Mouse (Mus musculus): ENCODE measurements around the gene Rab11fip3. TPM values are rescaled to one million over a fixed set of nuclear protein-coding genes. Genes with fewer than 3 reads are reported as not detected.
"Not testable (repeated sequence)": the region's sequence is repeated elsewhere in the genome, so short reads cannot be mapped to it uniquely, and the experiment has no call there.

The Rab11fip3 gene
- polyA plus RNA-seq, 1 experiment from 2014 or later, result 43.1 TPM

DNA sequence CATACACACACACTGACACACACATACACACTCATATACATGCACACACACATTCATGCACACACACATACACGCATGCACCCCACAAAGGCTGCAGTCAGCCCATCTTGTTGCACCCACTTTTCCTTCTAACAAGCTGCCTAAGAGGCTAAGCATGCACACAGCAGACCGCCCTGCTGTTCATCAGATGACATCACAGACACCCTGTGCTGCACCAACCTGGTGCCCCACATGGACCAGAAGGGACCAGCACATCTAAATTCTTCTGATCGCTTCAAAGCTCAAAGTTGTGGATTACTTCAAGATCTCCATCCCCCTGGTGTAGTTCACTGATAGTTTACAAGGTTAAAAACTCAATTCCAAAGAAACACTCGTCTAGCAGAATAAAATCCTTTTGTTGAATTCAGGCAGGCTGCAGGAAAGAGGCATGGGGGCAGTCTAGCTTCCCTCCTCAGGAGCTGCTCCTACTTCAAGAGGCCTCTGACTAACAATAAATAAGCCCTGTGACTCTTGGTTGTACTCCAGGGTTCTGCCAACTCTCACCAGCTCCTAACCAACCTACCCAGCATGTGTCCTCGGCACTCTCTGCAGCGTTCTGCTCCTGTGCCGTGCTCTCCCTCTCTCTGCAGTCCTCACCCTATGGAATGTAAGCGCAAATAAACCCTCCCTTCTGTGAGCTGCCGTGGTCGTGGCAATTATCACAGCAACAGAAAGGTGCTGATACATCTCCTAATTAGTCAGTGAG, 22.9 kb downstream of the Rab11fip3 start:
- Histone ChIP-seq H3K4me2 (replicated peaks) (no peak overlapping the region), H3K27me3 (no peaks in the 10 kb centered on the region), H3K9ac (replicated peaks) (no peak overlapping the region), H3K9me3 (no peaks in the 10 kb centered on the region), H3K4me1 (peaks cover 24% of the 10 kb centered on the region), H3K27ac (replicated peaks) (no peak overlapping the region), H3K4me3 (no peak overlapping the region), H3K36me3 (peaks cover 5% of the 10 kb centered on the region; the same call in 1 of the 2 replicates)
- WGBS, result 68% methylated on average over 10 of the region's 10 CpGs
- ATAC-seq (ENCODE audit: low FRiP score, low read depth), result no peak

DNA sequence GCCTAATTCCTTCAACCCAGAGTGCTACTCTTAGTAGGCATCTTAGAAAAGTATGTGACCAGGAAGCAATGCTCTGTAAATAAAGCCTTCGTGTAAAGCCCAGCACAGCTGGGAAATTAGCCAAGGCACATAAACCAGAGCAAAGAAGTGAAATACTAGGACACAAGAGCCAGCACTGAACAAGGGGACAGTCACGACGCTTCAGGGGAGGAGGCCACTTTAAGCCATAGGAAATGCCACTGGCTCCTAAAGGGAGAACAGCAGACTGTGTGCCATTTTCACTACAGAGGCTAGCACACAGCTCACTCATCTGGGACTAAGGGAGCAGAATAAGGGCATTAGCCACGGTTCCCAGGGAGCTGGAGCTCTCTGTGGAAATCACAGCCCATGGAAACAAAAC, 24.1 kb downstream of the Rab11fip3 start:
- no peaks in the 10 kb centered on the region for H3K36me3 ChIP-seq
- H3K9ac ChIP-seq (replicated peaks), result no peak overlapping the region
- no peaks in the 10 kb centered on the region for H3K9me3 ChIP-seq
- no peak overlapping the region for H3K4me3 ChIP-seq
- H3K27ac ChIP-seq (replicated peaks), result 0 out of 2 replicates have a peak overlapping the region, but pooled peaks have one; percentile 12
- peaks cover 24% of the 10 kb centered on the region for H3K4me1 ChIP-seq
- H3K27me3 ChIP-seq, result no peaks in the 10 kb centered on the region
- no peak overlapping the region for H3K4me2 ChIP-seq (replicated peaks)
- WGBS, result 60% methylated on average over 4 of the region's 4 CpGs
- no peak for ATAC-seq (ENCODE audit: low FRiP score, low read depth)

DNA sequence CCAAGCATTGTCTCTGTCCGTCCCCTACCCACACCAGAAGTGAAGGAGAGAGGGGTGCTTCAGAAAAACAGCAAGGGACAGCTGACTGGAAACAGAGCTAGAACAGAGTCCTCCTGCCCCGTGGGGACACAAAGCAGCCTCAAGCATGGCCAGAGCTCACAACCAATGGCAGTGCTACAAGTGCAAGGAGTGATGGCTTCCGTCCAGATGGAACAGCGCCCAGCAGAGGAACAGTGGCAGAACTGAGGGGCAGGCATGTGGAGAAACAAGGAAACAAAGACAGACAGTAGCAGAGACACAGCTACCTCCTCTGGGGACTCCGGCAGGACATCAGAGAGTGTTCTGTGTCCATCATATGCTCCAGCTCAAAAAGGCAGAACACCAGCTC, 26.1 kb downstream of the Rab11fip3 start:
- Histone ChIP-seq H3K4me2 (replicated peaks) (no peak overlapping the region), H3K27ac (replicated peaks) (peak overlapping the region; percentile 52; the same call in 1 of the 2 replicates), H3K4me3 (no peak overlapping the region), H3K36me3 (no peaks in the 10 kb centered on the region), H3K9me3 (no peaks in the 10 kb centered on the region), H3K9ac (replicated peaks) (no peak overlapping the region), H3K4me1 (peaks cover 24% of the 10 kb centered on the region), H3K27me3 (no peaks in the 10 kb centered on the region)
- ATAC-seq (ENCODE audit: low FRiP score, low read depth), result no peak
- WGBS, result 84% methylated on average over 5 of the region's 5 CpGs

DNA sequence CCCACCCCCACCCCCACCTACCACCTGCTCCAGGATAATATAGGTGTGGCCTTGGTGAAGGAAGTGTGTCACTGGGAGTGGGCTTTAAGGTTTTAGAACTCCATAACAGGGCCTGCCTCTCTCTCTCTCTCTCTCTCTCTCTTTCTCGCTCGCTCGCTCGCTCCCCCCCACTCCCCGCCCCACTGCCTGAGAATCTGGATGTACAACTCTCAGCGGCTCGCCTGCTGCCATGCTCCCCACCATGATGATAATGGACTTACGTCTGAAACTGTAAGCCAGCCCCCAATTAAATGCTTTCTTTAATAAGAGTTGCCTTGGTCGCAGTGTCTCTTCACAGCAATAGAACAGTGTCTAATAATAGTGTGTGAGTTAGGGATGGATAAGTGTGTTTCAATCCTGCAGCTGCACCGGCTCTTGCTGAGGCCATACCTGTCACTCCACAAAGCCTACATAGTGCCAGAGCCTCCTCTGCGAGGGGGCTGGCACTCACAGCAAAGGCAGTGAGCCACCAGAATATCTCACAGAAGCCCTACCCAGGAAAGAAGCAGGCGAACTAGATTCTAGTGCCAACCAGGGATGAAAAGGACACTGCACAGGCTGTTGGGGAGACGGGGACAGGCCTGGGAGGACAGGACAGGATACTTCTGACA, 26.6 kb downstream of the Rab11fip3 start:
- Histone ChIP-seq H3K27ac (replicated peaks) (peak overlapping the region; percentile 52; the same call in 1 of the 2 replicates), H3K9me3 (no peaks in the 10 kb centered on the region), H3K4me1 (peaks cover 24% of the 10 kb centered on the region), H3K36me3 (no peaks in the 10 kb centered on the region), H3K9ac (replicated peaks) (no peak overlapping the region), H3K4me2 (replicated peaks) (no peak overlapping the region), H3K27me3 (no peaks in the 10 kb centered on the region), H3K4me3 (no peak overlapping the region)
- 79% methylated on average over 10 of the region's 13 CpGs for WGBS
- no peak for ATAC-seq (ENCODE audit: low FRiP score, low read depth)

DNA sequence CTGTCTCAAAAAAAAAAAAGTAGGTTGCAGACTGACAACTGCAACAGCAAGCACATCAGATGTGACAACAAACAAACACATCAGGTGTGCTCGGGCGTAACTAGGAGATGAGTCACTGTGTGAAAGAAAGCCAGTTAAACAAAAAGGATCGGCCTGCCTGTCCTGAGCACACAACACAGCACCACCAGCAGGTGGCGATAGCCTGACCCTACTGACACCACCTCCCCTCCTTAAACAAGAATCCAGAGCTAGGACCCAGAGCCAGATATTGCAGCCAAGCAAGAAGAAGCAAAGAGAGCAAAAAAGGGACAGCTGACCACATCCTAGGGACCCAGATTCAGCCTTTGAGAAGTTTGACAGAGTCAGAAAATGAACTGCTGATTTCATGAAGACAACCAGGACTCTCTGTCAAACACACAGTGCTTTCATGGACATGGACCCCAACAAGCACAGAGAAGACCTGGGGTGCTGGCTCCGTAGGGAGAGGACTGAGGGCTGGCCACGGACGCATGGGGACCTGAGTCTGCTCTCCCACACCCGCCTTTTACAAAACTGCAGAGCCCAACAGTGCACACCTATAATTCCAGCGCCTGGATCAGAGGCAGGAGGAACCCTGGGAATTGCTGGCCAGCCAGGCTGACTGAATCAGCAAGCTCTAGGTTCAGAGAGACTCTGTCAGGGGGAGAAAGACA, 28.1 kb downstream of the Rab11fip3 start:
- Histone ChIP-seq H3K4me1 (peaks cover 24% of the 10 kb centered on the region), H3K9ac (replicated peaks) (no peak overlapping the region), H3K4me2 (replicated peaks) (no peak overlapping the region), H3K4me3 (no peak overlapping the region), H3K9me3 (no peaks in the 10 kb centered on the region), H3K27me3 (no peaks in the 10 kb centered on the region), H3K36me3 (peaks cover 4% of the 10 kb centered on the region; the same call in 1 of the 2 replicates), H3K27ac (replicated peaks) (0 out of 2 replicates have a peak overlapping the region, but pooled peaks have one; percentile 17)
- no peak for ATAC-seq (ENCODE audit: low FRiP score, low read depth)
- WGBS, result 49% methylated on average over 9 of the region's 9 CpGs

DNA sequence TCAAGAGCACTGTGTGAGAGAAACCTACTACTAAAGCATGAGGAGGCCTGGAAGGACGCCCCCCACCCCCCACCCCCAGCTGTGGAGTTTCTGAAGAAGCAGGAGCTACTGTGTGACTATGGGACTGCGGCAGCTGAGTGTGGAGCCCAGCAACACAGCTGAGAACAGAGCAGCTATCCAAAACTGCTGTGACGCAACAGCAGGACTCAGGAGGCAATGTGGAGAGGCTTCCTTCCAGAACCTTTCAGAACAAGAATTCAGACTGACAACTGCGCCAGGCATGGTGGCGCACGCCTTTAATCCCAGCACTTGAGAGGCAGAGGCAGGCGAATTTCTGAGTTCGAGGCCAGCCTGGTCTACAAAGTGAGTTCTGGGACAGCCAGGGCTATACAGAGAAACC, 28.6 kb downstream of the Rab11fip3 start:
- H3K9ac ChIP-seq (replicated peaks), result not testable (repeated sequence)

DNA sequence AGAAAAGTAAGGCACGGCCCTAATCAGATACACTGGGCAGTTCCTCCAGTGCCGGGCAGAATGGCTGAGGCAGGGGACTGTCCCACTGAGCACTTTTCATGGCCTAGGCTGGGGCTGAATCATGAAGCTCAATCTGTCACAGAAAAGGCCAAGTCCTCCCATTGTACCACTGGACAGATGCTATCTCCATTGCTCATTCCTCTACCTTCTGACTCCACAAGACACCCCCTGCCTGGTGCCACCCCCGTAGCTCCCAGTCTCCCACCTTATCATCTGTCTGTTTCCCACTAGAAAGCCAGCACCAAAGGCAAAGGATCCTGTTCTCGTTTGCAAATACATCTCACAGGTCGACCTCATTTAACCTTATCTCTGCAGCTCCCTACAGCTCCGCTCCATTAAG, 37.3 kb downstream of the Rab11fip3 start:
- no peak for ATAC-seq (ENCODE audit: low FRiP score, low read depth)
- WGBS, result 86% methylated on average over 6 of the region's 6 CpGs
- Histone ChIP-seq H3K36me3 (peaks cover 21% of the 10 kb centered on the region), H3K4me3 (no peak overlapping the region), H3K27me3 (no peaks in the 10 kb centered on the region), H3K27ac (replicated peaks) (no peak overlapping the region), H3K9me3 (no peaks in the 10 kb centered on the region), H3K9ac (replicated peaks) (no peak overlapping the region), H3K4me2 (replicated peaks) (no peak overlapping the region), H3K4me1 (no peaks in the 10 kb centered on the region)

More for the DNA sequence above, 28.6 kb downstream of the Rab11fip3 start:
- H3K27me3 ChIP-seq; H3K4me2 ChIP-seq (replicated peaks); H3K27ac ChIP-seq (replicated peaks); H3K36me3 ChIP-seq; H3K4me3 ChIP-seq; H3K9me3 ChIP-seq; ATAC-seq (ENCODE audit: low FRiP score, low read depth): not testable (repeated sequence)
- WGBS, result 86% methylated on average over 8 of the region's 8 CpGs
- peaks cover 19% of the 10 kb centered on the region for H3K4me1 ChIP-seq

DNA sequence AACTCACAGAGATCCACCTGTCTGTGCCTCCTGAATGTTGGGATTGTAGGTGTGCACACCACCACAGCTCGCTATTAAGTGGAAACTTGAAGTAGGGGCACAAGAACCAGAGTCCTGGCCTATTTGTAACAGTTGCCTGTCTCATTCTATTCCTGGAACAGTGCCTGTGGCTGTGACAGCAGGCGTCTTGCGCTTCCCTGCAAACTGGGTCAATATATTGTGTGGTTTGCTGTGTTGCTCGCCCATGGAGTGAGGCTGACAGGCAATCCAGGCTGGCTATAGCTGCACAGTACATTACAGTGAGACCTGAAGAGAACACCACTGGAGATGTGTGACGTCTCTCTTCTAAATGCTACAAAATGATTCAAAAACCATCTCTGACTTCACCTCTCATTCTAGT, 37.8 kb downstream of the Rab11fip3 start:
- Histone ChIP-seq H3K9me3 (no peaks in the 10 kb centered on the region), H3K4me2 (replicated peaks) (no peak overlapping the region), H3K4me1 (no peaks in the 10 kb centered on the region), H3K9ac (replicated peaks) (no peak overlapping the region), H3K27me3 (no peaks in the 10 kb centered on the region), H3K27ac (replicated peaks) (no peak overlapping the region), H3K4me3 (no peak overlapping the region), H3K36me3 (peaks cover 21% of the 10 kb centered on the region)
- 95% methylated on average over 5 of the region's 5 CpGs for WGBS
- no peak for ATAC-seq (ENCODE audit: low FRiP score, low read depth)

DNA sequence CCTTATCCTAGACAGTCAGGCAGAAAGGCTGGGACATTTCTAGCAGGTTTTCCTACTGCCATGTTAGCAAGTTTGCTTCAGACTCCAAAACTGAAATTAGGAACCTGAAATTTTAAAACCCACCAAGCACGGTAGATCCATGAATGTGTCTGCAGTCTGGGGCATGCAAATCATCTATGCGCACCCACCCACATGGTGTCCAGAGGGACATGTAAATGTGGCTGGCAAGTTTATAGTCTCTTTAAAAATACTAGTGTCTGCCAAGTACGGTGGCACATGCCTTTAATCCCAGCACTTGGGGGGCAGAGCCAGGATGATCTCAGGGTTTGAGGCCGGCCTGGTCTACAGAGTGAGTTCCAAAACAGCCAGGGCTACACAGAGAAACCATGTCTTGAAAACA, 41.1 kb downstream of the Rab11fip3 start:
- Histone ChIP-seq H3K4me1 (no peaks in the 10 kb centered on the region), H3K4me3 (no peak overlapping the region), H3K9me3 (no peaks in the 10 kb centered on the region), H3K4me2 (replicated peaks) (no peak overlapping the region), H3K36me3 (peaks cover 25% of the 10 kb centered on the region), H3K27ac (replicated peaks) (no peak overlapping the region), H3K27me3 (no peaks in the 10 kb centered on the region), H3K9ac (replicated peaks) (no peak overlapping the region)
- WGBS, result 93% methylated on average over 4 of the region's 4 CpGs
- no peak for ATAC-seq (ENCODE audit: low FRiP score, low read depth)

DNA sequence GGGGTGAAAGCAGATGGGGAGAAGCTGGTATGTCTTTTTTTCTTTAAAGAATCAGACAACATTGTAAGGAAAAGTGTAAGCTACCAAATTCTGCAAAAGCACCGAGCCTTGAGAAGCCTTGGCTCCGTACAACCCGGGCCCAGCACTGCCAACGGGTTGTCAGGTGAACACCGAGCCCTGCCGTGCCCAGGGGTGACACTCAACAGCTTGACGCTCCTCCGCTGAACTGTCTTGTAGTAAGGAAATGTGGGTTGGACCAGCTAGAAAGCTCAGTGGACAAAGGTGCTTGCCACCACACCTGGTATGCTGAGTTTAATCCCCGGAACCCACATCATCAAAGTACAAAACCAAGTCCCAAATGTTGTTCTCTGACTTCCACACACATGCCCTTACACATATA, 44.7 kb downstream of the Rab11fip3 start:
- Histone ChIP-seq H3K9me3 (no peaks in the 10 kb centered on the region), H3K4me2 (replicated peaks) (no peak overlapping the region), H3K36me3 (peaks cover 21% of the 10 kb centered on the region), H3K27me3 (no peaks in the 10 kb centered on the region), H3K27ac (replicated peaks) (no peak overlapping the region), H3K4me1 (no peaks in the 10 kb centered on the region), H3K4me3 (no peak overlapping the region), H3K9ac (replicated peaks) (no peak overlapping the region)
- ATAC-seq (ENCODE audit: low FRiP score, low read depth), result no peak
- WGBS, result 94% methylated on average over 9 of the region's 9 CpGs

DNA sequence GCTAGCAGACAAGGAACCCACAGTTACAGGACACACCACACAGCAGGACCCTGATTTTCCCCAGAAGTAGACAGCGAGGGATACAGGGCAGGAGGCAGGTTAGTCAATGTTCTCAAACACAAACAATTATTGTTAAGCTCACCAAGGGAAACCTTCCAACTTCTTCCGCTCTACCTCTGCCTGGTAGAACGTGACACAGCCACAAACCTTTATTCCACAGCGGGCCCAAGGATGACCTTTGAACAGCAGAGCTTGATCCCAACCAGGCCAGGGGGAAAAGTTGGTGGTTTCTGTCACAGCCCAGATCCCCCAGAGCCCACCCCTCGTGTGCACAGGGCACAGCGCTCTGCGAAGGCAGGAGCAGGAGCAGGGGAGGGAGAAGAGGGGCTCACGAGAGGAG, 45.4 kb downstream of the Rab11fip3 start:
- Histone ChIP-seq H3K4me2 (replicated peaks) (no peak overlapping the region), H3K36me3 (peaks cover 21% of the 10 kb centered on the region), H3K27me3 (no peaks in the 10 kb centered on the region), H3K9me3 (no peaks in the 10 kb centered on the region), H3K27ac (replicated peaks) (no peak overlapping the region), H3K4me3 (no peak overlapping the region), H3K4me1 (no peaks in the 10 kb centered on the region), H3K9ac (replicated peaks) (no peak overlapping the region)
- no peak for ATAC-seq (ENCODE audit: low FRiP score, low read depth)
- WGBS, result 94% methylated on average over 8 of the region's 8 CpGs

DNA sequence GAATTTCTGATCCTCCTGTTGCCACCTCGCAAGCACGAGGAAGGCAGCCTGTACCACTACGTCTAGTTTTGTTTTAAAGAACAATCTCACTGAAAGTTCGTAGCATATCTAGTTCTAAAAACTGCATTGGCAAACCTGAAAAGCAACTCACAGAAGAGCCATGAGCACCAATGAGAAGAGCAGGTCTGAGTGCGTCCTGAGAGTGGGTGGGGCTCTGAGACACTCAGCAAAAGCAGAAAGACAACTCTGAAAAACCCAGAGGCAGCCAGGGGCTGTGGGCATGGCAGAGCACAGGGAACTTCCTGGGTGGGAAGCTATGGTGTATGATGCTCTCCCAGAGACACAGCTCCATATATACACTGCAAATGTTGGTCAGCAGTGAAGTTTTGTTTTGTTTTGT, 46.2 kb downstream of the Rab11fip3 start:
- Histone ChIP-seq H3K9ac (replicated peaks) (no peak overlapping the region), H3K4me1 (no peaks in the 10 kb centered on the region), H3K27ac (replicated peaks) (no peak overlapping the region), H3K4me3 (no peak overlapping the region), H3K27me3 (no peaks in the 10 kb centered on the region), H3K4me2 (replicated peaks) (no peak overlapping the region), H3K36me3 (peaks cover 28% of the 10 kb centered on the region), H3K9me3 (no peaks in the 10 kb centered on the region)
- 94% methylated on average over 5 of the region's 5 CpGs for WGBS
- ATAC-seq (ENCODE audit: low FRiP score, low read depth), result no peak

All from midbrain, embryonic 12.5 days (tissue).